Mouse (Mus musculus) forebrain, embryonic 10.5 days (tissue): Measurements from ENCODE around the gene Jam2. TPM values are rescaled to one million over a fixed set of nuclear protein-coding genes. Genes with fewer than 3 reads are reported as not detected.

Experiments
- polyA plus RNA-seq: library from polyadenylated mRNA; unstranded; fragments of >200 nt; fragmentation: Nextera tagmentation; extraction: Ambion mirVana; gene quantifications from 2 replicates; pipeline ENCODE4 v1.2.1, GENCODE M21; 2016

Gene Jam2
- polyA plus RNA-seq, 1 experiment from 2014 or later, result 29.5 TPM

Other genes with a start within 250 kb of the Jam2 start
- 60.5 and 61.0 TPM in 2 replicates for gene Mrpl39, start 38.4 kb upstream of the Jam2 start, polyA plus RNA-seq
- gene Gabpa, start 60.8 kb downstream of the Jam2 start, polyA plus RNA-seq, result 39.2 and 42.7 TPM in 2 replicates
- 813 and 826 TPM in 2 replicates for gene Atp5j, start 61.5 kb downstream of the Jam2 start, polyA plus RNA-seq